Mouse (Mus musculus) G1E (cell line): Measurements from ENCODE around the gene Aloxe3. TPM values are rescaled to one million over a fixed set of nuclear protein-coding genes. Genes with fewer than 3 reads are reported as not detected.

Source experiments
- ATAC-seq: 2 replicates; pipeline ENCODE4 v1.8.0; 2016; ENCODE audit warnings: mild to moderate bottlenecking; ENCODE audit not compliant: insufficient number of reproducible peaks, poor library complexity, low FRiP score, severe bottlenecking; ENCODE audit errors: extremely low read depth
- DNase-seq: peaks from one replicate; pipeline ENCODE4 v3.0.0; 2012; ENCODE audit warnings: low spot score
- H3K27me3 ChIP-seq: 2 replicates; pipeline ENCODE4 v1.6.1; 2012; ENCODE audit warnings: mild to moderate bottlenecking, low read length, inconsistent platforms; ENCODE audit not compliant: insufficient read depth
- H3K36me3 ChIP-seq: replicated peaks from 2 replicates; pipeline ENCODE3; 2012; ENCODE audit warnings: mild to moderate bottlenecking, inconsistent platforms
- H3K4me1 ChIP-seq: 2 replicates; pipeline ENCODE4 v1.6.1; 2012; ENCODE audit warnings: low read depth, low read length, inconsistent platforms, mixed read lengths; ENCODE audit not compliant: insufficient read depth
- H3K4me3 ChIP-seq: 2 replicates; pipeline ENCODE4 v1.5.1; 2012; ENCODE audit warnings: low read depth, mild to moderate bottlenecking, inconsistent platforms, low read length, moderate library complexity, mixed read lengths
- H3K9me3 ChIP-seq: replicated peaks from 2 replicates; pipeline ENCODE4 v1.6.1; 2012; ENCODE audit warnings: inconsistent platforms
- CTCF ChIP-seq: IDR thresholded peaks from 2 replicates; pipeline ENCODE4 v1.5.1; 2012; ENCODE audit warnings: low read depth, low read length, inconsistent platforms, mixed read lengths
- GATA1 ChIP-seq: IDR thresholded peaks from 2 replicates; pipeline ENCODE4 v1.6.1; 2012; ENCODE audit warnings: borderline replicate concordance, low read length, inconsistent platforms, mixed read lengths
- GATA2 ChIP-seq: IDR thresholded peaks from 2 replicates; pipeline ENCODE4 v1.6.1; 2012; ENCODE audit warnings: low read depth, low read length, inconsistent platforms, borderline replicate concordance
- POLR2AphosphoS5 ChIP-seq: IDR thresholded peaks from 2 replicates; pipeline ENCODE4 v1.6.1; 2012; ENCODE audit warnings: low read depth, low read length, inconsistent platforms; ENCODE audit not compliant: insufficient replicate concordance
- TAL1 ChIP-seq: conservative IDR thresholded peaks from 2 replicates; pipeline ENCODE4 v1.6.1; 2012; ENCODE audit warnings: low read depth, low read length, inconsistent platforms, mixed read lengths
- polyA plus RNA-seq: library from polyadenylated mRNA; stranded (reverse); fragments of >175 nt; gene quantifications from 2 replicates; pipeline ENCODE4 v1.2.3, GENCODE M21; 2012
- total RNA-seq, 2 experiments: library from RNA; stranded (forward) in 1 of 2; stranded (reverse) in 1 of 2; fragments of 200-1000 nt in 1 of 2; fragments of >200 nt in 1 of 2; fragmentation: Nextera tagmentation in 1 of 2; gene quantifications; 2 replicates each; pipeline ENCODE4 v1.2.3; 2014 to 2017

Aloxe3 gene
- total and polyA plus RNA-seq, 3 experiments, result 0.16 TPM; not detected in 2

DNA sequence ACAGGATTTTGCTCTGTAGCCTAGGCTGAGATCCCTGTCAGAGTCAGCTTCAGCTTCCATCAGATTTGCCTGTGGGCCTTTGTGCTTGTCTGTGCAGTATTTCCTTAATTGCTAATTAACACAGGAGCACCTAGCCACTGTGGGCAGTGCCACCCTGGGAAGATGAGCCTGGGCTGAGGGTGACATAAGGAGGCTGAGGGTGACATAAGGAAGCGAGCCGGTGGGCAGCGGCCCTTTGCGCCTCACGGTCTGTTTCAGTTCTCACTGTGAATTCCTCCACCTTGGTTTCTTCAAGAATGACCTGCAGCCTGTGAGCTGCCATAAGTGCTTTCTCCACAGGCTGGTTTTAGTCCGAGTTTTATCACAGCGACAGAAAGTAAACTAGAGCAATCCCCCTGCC lies 44.1 kb upstream of the Aloxe3 start:
- H3K36me3 ChIP-seq, result no peaks in the 10 kb centered on the region
- ATAC-seq (no peak), DNase-seq (no peak)
- H3K4me1 ChIP-seq, result peaks cover 28% of the 10 kb centered on the region
- peaks cover 17% of the 10 kb centered on the region for H3K27me3 ChIP-seq
- no peak overlapping the region for H3K4me3 ChIP-seq
- no peaks in the 10 kb centered on the region for H3K9me3 ChIP-seq
- TF ChIP-seq CTCF (no peak), GATA1 (no peak), TAL1 (no peak), POLR2AphosphoS5 (no peak), GATA2 (no peak)

DNA sequence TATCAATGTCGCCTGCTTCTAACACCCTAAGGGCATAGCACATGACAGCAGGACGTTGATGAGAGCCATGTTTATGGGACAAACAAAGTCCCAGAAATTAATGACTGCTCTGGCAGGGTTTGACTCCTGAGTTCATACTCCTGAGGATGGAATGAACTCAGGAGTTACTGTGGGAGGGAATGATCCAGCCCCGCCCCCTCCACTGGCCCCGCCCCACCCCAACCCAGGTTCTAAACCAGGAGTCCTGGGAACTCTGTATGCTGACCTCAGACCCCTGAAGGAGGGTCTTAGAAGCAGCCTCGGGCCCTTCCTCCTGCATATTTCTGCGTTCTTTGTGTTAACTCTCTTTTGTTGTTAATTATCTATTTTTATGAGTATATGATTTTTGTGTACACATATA lies 40.1 kb upstream of the Aloxe3 start:
- TF ChIP-seq TAL1 (no peak), GATA1 (no peak), POLR2AphosphoS5 (no peak), GATA2 (no peak), CTCF (no peak)
- no peak for ATAC-seq
- peaks cover 13% of the 10 kb centered on the region for H3K27me3 ChIP-seq
- peaks cover 15% of the 10 kb centered on the region for H3K36me3 ChIP-seq
- no peaks in the 10 kb centered on the region for H3K9me3 ChIP-seq
- no peak for DNase-seq
- no peak overlapping the region for H3K4me3 ChIP-seq
- peaks cover 41% of the 10 kb centered on the region for H3K4me1 ChIP-seq

DNA sequence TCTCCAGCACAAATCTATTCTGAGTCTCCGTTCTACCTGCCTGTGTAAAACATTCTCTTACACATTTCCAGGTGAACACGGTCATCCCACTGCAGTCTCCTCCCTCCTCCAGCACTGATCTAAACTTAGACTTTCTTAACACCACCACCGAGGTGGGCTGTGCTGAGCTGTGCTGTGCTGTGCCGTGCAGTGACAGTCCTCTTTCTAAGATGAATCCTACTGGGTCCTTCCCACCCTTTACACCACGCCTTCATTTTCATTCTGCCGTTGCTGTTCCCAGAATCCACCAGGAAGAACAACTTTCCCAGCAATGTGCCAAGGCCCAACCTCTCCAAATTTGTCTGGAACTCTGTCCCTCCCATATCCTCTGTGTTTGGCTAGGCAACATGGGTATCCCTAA lies 39.3 kb upstream of the Aloxe3 start:
- TF ChIP-seq GATA1, result no peak
- TF ChIP-seq GATA2, result no peak
- no peak for TF ChIP-seq POLR2AphosphoS5
- TF ChIP-seq TAL1, result no peak
- no peak for TF ChIP-seq CTCF
- Histone ChIP-seq H3K4me1 (peaks cover 46% of the 10 kb centered on the region), H3K9me3 (no peaks in the 10 kb centered on the region), H3K27me3 (peaks cover 11% of the 10 kb centered on the region), H3K4me3 (no peak overlapping the region), H3K36me3 (peaks cover 23% of the 10 kb centered on the region)
- ATAC-seq, result no peak
- no peak for DNase-seq

DNA sequence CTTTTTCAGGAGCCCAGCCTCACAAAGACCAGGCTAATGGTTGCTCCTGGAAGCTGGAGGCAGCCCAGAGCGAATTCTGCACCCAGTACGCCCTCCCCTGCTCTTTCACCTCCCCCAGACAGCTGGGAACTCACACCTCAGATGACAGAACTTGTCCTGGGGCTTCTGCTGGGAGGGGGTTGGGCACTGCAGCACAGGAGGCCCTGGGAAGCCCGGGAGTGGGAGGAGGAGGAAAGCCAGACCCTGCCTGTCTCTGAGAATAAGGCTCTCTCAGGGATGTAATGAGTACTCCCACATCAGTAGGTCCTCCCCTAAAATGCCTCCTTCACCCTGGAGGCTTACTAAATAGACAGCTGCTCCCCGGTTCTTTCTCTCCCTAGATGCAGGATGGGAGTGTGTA lies 38.6 kb upstream of the Aloxe3 start:
- ATAC-seq (no peak), DNase-seq (no peak)
- Histone ChIP-seq H3K36me3 (peaks cover 30% of the 10 kb centered on the region), H3K4me3 (no peak overlapping the region), H3K4me1 (peaks cover 52% of the 10 kb centered on the region), H3K9me3 (no peaks in the 10 kb centered on the region), H3K27me3 (peaks cover 6% of the 10 kb centered on the region; the same call in 1 of the 2 replicates)
- no peak for TF ChIP-seq CTCF
- no peak for TF ChIP-seq TAL1
- no peak for TF ChIP-seq GATA2
- TF ChIP-seq GATA1, result no peak
- TF ChIP-seq POLR2AphosphoS5, result no peak

DNA sequence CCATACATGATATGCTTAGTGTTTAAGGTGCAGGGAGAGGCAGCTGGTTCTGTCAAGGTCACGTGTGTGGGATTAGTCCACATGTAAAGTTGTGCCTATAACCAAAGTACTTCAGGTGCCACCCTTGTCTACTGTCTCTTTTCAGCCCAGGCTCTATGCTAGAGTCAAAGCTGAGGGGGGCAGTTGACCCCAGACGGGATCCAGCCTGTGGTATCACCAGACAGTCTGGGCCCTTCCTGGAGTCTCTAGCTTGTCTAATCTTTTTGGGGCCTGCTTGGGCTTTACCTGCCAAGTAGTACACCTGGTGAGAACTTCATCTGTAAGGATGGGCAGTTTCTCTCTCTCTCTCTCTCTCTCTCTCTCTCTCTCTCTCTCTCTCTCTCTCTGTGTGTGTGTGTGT lies 38.1 kb upstream of the Aloxe3 start:
- H3K4me3 ChIP-seq, result peak overlapping the region; percentile 95; the same call in 1 of the 2 replicates
- ATAC-seq (no peak), DNase-seq (no peak)
- no peaks in the 10 kb centered on the region for H3K9me3 ChIP-seq
- peaks cover 6% of the 10 kb centered on the region; the same call in 1 of the 2 replicates for H3K27me3 ChIP-seq
- H3K4me1 ChIP-seq, result peaks cover 55% of the 10 kb centered on the region
- no peak for TF ChIP-seq POLR2AphosphoS5
- TF ChIP-seq GATA1, result no peak
- no peak for TF ChIP-seq CTCF
- TF ChIP-seq TAL1, result no peak
- no peak for TF ChIP-seq GATA2
- peaks cover 35% of the 10 kb centered on the region for H3K36me3 ChIP-seq

DNA sequence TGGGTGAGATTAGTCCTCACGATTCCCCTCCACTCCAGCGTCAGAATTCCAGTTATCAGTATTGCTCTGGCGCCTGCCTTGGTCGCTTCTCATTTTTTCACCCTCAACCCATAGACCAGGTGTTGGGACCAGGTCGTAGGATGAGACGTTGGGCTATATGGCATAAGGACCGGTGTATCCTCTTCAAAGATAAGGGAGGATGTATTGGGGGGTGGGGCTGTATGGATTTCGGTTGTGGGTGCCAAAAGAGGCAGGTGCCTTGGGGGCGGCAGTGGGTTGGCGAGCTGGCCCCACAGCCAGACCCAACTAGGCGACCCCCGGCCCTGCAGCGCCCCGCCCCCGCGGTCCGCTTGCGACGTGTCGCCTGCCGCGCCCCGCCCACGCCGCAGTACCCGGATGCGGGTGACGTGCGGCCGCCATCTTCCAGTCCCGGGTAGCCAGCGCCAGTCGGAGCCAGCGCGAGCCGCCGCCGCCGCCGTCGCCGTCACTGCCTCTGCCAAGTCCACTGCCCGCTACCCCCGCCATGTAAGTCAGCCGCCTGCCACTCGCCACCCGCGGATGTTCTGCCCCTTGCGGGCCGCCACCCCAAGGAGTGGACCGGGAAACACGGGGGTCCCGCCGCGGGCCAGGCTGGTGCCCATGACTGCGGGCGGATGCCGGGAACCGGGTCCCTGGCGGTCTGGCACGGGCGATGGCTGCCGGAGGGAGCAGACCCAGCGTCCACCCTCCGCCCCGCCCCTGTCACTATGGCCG lies 37.4 kb upstream of the Aloxe3 start, which contains the start of gene Vamp2:
Gene Vamp2, plus strand, starts transcription at position 388 of the 753 bp plus-strand sequence.
- peak; percentile 64 for DNase-seq
- TF ChIP-seq CTCF, result no peak
- no peak for TF ChIP-seq TAL1
- TF ChIP-seq GATA2, result no peak
- no peak for TF ChIP-seq GATA1
- TF ChIP-seq POLR2AphosphoS5, result no peak
- H3K4me1 ChIP-seq, result peaks cover 59% of the 10 kb centered on the region

More for the DNA sequence above, 37.4 kb upstream of the Aloxe3 start, which contains the start of gene Vamp2:
- H3K36me3 ChIP-seq, result peaks cover 39% of the 10 kb centered on the region
- no peaks in the 10 kb centered on the region for H3K9me3 ChIP-seq
- ATAC-seq, result no peak
- H3K27me3 ChIP-seq, result peaks cover 6% of the 10 kb centered on the region; the same call in 1 of the 2 replicates
- H3K4me3 ChIP-seq, result peak within 1 kb of the TSS; percentile 95
